Mouse (Mus musculus) neural tube, embryonic 10.5 days (tissue): ENCODE results near the gene Chd3.

Experiments used
- DNase-seq: peaks from one replicate; pipeline ENCODE4 v3.0.0-alpha.2; 2017; ENCODE audit warnings: low spot score; ENCODE audit errors: extremely low spot score

Gene Chd3

GRCm38 (mm10) chr11:69369215-69369989 is at the start of gene Chd3:
Chd3 (minus strand) TSS chr11:69369406.
- peak; percentile 58 for DNase-seq

- DNase-seq, result peak; percentile 91
Observed at GRCm38 (mm10) chr11:69417449-69418384, 48.5 kb upstream of the Chd3 start.

GRCm38 (mm10) chr11:69416921-69417448 is 47.8 kb upstream of the Chd3 start:
- DNase-seq, result no peak

- DNase-seq, result no peak
Observed at GRCm38 (mm10) chr11:69416509-69416908, 47.3 kb upstream of the Chd3 start.

- DNase-seq, result peak; percentile 85
Observed at GRCm38 (mm10) chr11:69415668-69416451, 46.7 kb upstream of the Chd3 start.

- peak; percentile 70 for DNase-seq
Observed at GRCm38 (mm10) chr11:69415327-69415667, 46.1 kb upstream of the Chd3 start.

- peak; percentile 42 for DNase-seq
Observed at GRCm38 (mm10) chr11:69414421-69415326, 45.5 kb upstream of the Chd3 start.

GRCm38 (mm10) chr11:69413221-69414181 is 44.3 kb upstream of the Chd3 start, which contains the start of gene Kdm6b:
Kdm6b (minus strand) TSS chr11:69413675.
- peak; percentile 47 for DNase-seq

- no peak for DNase-seq
Observed at GRCm38 (mm10) chr11:69412548-69412947, 43.3 kb upstream of the Chd3 start.

GRCm38 (mm10) chr11:69411538-69412203 is 42.5 kb upstream of the Chd3 start:
- peak; percentile 67 for DNase-seq

- DNase-seq, result peak; percentile 99
Observed at GRCm38 (mm10) chr11:69411073-69411535, 41.9 kb upstream of the Chd3 start.

GRCm38 (mm10) chr11:69410310-69411072 is 41.3 kb upstream of the Chd3 start:
- no peak for DNase-seq

- no peak for DNase-seq
Observed at GRCm38 (mm10) chr11:69410045-69410309, 40.8 kb upstream of the Chd3 start.

- DNase-seq, result peak; percentile 92
Observed at GRCm38 (mm10) chr11:69409378-69410044, 40.3 kb upstream of the Chd3 start.

GRCm38 (mm10) chr11:69408541-69409377 is 39.6 kb upstream of the Chd3 start:
- peak; percentile 85 for DNase-seq

GRCm38 (mm10) chr11:69407724-69408004 is 38.5 kb upstream of the Chd3 start:
- DNase-seq, result no peak
